Mouse (Mus musculus) testis, postnatal 10 days (tissue): Measurements from ENCODE around the gene Col8a1.
A peak's percentile ranks its signal among the peaks of the same experiment; 100 is the strongest.

ENCODE experiments used
- DNase-seq: peaks from one replicate; pipeline ENCODE4 v3.0.0; 2021; ENCODE audit warnings: low spot score

Gene Col8a1

DNA sequence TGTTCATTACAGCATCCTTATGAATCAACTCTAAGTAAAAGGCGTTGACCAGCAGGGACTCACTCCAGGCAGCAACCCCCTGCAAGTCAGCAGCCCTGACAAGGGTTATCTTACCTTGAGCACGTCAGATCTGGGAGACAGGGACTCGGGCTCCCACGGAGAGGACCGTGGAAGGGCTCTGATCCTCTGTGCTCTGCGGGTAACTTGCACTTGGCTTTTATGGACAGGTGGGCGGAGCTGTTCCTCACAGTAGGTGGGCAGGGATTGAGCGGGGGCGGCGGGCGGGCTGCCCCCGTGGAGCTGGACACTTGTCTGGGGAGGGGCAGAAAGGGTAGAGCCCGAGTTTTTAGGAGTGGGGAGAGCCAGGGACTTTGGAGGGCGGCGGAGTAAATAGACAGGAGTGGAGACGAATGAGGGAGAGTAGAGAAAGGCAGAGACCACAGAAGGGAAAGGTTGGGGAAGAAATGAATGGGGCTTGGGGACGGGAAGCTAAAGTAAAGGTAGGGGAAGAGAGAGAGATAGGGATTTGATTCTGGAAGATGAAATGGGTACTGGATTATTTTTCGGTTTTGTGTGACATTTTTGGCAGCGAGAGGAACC lies at the start of gene Col8a1:
Gene Col8a1 (minus strand): TSS at position 212 of the 600 bp plus-strand sequence.
- DNase-seq: peak; percentile 41

DNA sequence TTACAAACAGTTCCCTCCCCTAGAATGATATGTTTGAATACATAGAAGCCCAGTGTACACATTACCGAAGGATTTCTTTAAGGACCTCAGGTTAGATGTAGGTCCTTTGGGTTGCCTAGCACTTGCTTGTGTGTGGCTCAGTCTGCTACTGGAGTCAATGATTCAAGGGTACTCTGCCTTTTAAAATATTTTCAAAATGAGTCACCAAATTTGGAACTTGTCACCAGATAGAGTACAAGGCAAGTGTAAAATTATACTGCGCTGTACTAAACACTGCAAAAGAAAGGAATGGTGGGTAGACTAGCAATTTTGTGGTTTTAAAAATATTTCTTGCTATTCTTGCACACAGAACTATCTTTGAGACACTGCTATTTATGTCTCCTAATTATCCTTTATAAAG lies 47.3 kb upstream of the Col8a1 start:
- DNase-seq: no peak

DNA sequence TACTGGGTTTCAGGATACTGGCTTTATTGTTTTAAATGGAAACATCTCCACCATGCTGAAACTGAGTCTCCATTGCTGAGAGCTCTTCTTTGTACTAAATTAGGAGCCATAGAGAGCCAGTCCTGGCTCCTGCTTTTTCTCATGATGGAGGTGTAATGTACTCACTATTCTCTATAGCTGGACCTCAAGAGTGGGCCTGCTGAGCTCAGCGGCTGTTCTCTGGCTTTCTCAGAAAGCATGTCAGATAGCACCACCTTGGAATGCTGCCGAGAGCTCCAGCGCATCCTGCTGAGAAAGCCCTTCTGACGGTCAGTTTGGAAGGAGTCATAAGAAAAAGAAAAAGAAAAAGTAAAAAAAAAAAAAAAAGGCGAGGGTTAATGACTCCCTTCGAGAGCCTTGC lies 41.8 kb upstream of the Col8a1 start:
- peak; percentile 39 for DNase-seq

DNA sequence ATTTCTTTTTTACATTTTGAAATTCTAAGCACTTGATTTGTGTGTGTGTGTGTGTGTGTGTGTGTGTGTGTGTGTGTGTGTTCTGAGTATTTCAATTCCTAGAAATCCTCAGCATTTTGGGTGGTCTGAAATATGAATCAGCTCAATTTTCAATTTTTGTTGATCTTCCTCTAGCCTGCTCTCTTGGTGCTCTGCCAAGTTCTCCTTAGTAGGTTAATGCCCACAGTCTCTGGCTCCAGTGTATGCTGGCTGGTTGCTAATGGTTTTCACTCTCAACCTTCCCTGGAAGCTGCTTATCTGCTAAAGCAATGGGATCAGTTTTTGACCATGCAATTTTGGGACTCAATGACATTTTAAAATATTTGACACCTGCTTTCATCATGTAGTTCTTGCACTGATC lies 24.5 kb upstream of the Col8a1 start:
- no peak for DNase-seq

DNA sequence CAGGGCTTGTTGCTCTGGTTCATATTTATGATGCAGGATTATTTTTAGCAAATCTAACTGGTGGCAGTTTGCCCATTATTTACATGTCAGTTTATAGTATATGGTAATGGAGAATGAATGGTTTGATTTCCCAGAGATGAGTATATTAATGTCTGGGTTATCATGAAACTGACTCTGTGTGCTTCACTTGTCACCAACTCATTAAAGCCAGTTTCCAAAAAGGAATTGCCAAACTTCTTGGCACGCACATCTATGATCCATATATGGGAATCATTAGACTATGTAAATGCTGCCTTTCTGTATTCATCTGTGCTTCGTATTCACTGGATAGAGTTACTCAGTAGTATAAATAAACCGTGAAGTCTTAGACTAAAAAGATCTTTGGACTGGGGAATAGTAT lies 11.1 kb upstream of the Col8a1 start:
- DNase-seq: no peak

DNA sequence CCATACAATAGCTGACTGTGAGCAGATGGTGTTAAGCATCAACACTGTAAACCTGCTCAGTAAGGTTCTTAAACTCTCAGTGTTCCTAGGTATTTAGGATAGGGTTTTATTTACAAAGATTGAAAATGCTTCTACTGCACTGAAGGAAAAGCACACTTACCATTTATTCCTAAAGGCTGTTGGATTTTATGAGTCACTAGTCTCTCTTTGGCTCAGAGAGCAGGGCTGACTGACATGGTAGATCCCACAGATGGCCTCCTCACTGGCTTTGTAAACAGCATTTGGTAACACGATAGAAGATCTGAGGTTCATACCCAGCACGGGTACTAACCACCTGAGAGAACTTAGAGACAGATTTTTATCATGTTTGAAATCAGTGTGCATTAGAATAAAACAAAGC lies 5.3 kb upstream of the Col8a1 start:
- no peak for DNase-seq

DNA sequence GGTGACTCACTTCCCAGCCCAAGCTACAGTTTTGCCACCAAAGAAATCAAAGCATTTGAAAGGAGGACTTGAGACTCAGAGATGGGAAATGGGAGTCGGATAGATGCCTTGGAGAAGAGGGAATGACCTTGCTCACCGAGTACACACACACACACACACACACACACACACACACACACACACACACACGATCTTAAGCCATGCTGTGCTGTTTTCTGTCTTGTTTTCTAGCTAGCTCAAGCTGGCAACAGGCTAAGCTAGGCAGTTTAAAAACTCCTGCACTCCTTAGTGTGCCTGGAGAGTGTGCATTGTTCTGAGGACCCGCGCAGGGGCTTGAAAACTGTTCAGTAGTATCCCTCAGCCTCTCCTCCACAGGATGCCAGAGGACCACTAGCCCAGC lies 1.2 kb upstream of the Col8a1 start:
- no peak for DNase-seq

DNA sequence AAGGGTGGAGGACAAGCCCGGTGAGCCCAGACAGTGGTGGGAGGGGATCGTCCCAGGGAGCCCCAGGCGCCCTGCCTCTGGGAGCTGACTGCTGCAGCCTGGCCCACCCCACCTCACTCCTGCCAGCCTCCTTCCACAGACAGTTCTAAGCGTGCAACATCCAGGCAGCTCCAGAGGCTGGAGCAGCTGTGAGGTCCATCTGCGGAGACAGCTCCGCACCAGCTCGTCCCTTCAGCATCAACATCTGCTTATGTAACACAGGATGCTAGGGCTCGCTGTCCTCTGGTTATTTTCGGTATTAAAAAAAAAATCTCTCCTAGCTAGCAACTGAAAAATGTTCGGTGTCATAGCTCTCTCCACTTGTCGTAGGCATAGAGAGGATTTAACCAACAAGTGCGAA lies 704 bp upstream of the Col8a1 start:
- DNase-seq: peak; percentile 44

DNA sequence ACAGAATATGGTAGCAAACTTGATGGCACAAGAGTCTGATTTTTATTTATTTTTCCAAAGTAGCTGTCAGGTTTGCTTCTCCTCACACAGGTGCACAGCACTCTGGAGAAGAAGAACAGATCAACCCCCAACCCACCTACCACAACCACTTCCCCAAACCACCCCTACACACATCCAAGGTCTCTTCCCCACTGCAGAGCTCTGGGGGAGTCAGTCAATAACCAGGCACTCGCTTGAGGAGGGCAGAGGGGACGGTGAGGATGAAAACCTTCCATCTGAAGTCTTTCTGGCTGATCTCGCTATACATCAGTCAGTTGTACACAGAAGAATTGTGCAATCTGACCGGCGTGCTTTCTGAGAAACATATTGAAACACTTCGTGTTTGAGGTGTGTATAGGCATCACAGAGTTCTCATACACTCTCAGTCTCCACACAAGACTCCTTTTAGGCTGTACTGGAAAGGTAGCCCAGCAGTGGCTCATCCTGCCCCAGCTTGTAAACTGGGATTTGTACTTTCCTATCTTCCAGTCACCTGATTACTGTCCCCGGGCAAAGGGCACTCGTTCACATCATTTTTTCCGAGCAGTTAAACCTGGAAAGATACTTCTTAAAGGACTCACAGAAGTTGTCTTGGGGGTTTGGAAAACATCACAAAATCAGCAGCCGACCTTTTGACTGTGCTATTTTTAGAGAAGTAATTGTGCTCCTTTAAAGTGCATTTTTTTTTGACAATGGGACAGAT lies 827 bp downstream of the Col8a1 start:
- DNase-seq: no peak

DNA sequence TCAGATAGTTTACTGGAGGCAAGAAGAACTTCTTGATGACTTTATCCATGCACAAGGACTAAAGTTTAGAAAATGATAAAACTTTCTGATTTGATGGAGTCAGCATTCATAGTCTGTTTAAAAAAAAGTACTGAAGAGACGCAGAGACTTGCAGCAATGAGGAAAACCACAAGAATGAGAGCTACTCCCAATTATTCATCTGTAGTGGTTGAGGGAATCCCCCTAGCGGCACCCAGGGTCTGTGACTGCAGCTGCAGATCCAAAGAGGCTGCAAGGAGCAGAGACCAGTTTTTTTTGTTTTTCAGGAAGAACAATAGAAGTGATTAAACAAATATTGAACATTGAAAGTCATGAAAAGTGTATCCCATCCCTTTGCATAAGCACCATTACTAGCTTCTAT lies 4.0 kb downstream of the Col8a1 start:
- DNase-seq: no peak

DNA sequence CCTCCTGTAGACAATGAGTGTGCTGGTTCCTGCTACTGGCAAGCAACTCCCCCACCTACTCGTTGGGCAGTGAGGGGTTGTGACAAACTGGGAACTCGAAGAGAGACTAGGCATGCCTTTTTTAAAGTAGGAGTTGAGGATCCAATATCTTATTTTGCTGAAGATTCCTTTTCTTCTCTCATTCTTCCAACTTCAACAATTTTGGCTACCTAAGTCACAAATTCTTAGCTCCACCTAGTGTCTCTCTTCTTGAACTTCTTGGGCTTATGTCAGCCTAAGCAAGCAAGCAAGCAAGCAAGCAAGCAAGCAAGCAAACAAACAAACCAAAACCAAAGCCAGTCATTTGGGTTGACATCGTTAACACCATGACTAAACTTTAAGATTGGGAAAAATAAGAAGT lies 6.4 kb downstream of the Col8a1 start:
- no peak for DNase-seq

DNA sequence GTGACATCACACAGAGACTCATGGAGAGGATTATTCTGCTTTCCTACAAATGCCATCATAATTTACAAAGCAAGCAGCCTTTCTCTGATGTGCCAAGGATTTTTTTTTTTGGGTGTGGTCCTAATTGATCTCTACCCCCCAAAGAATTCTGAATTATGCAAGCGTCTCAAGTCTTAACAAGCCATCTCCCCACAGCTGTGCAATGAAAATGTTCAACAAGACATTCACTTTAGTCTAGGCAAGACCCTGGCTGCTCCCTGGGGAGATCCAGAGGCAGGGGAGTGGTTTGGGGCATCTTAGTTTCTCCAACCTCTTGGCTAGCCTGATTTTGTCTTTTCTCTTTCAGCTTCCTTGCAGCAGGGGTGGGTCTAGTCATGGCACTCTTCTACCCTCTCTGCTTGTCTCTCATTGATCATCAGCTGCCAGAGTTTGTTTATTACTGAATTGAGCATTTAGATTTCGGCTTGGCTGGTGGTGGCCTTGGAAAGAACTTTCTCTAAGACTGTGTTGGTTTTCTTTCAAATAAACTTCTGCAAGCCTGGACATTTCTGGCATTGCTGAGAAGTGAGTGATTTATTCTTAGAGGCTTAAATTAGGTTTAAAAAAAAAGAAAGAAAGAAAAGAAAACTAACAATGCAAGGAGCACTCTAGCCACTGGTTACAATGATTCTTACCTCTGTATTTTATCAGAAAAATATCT lies 7.0 kb downstream of the Col8a1 start:
- DNase-seq: no peak

DNA sequence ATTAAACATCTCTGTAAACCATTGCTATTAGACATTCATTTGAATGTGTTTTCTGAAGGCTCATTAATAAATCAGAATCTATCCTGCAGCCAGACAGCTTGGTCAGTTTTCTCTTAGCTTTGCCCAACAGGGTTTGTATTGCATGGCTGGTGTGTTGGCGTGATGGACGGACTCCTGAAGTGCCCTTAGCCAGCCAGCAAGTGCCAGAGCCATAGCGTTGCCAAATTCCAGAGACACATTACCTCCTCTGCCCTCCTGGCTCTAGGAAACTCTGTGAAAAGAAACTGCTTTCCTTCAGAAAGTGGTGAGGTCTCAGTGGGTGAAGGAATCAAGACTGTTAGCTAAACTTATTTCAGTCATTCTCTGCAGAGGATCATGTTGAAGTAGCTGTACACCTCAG lies 14.4 kb downstream of the Col8a1 start:
- DNase-seq: no peak

DNA sequence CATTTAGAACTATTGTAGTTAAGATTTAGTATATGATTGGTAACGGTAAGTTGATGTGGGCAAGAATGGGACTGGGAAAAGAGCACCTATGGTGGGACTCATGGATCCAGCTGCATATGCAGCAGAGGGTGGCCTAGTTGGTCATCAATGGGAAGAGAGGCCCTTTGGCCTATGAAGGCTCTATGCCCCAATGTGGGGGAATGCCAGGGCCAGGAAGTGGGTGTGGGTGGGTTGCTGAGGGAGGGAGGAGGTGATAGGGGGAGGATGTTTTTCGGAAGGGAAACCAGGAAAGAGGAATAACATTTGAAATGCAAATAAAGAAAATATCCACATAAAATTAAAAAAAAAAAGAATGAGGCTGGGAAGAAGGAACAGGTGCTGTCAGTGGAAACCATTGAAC lies 19.6 kb downstream of the Col8a1 start:
- no peak for DNase-seq

DNA sequence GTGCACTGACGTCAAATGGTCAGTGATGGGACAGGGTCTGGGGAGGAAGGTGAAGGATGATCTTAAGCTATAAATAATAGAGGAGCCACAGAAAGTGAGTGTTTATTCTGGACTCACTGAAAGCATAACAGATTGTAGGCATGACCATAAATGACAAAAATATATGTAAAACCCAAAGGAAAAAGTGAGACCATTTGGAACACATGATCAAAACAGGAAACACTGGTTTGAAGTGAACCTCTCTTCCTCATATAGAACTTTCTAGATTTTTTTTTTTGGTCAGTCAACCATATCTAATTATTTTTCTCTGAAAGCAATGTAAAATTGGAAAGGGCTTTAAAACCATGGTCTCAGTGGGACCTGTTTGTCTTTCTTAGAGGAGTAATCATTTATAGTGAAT lies 21.0 kb downstream of the Col8a1 start:
- no peak for DNase-seq

DNA sequence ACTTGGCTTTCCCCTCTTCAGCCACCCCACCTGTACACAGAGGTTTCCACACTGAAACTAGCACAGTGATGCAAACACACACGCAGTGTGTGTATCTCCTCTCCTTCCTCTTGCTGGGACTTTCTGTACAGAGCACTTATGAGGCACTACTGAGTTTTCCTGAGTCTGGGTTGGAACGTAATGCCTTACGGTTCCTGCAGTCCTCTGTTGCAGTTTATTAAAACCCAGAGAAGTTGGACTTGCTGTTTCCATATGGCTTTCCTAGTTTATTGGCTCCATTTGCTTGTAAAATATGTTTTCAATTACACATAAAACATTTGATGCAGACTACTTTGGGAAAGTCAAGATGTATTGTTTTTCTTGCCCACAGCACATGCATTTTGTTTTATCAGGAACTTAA lies 21.4 kb downstream of the Col8a1 start:
- no peak for DNase-seq

DNA sequence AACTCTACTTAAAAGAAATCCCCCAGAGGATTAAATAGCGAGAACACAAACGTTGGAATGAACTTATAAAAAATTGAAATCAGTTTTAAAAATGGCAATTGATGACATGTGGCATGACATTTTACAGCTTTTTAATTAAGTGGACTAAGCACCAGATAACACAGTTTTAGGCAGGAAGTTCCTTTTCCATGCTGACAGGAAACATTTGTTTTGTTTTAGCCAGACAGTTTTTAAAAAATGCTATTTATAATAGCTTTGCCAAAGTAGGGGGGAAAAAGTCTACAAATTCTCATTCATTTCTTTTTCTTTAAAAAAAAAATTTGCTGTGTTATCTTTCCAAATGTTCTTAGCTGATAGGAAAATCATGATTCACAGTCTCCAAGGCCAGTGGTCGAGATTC lies 29.6 kb downstream of the Col8a1 start:
- no peak for DNase-seq

DNA sequence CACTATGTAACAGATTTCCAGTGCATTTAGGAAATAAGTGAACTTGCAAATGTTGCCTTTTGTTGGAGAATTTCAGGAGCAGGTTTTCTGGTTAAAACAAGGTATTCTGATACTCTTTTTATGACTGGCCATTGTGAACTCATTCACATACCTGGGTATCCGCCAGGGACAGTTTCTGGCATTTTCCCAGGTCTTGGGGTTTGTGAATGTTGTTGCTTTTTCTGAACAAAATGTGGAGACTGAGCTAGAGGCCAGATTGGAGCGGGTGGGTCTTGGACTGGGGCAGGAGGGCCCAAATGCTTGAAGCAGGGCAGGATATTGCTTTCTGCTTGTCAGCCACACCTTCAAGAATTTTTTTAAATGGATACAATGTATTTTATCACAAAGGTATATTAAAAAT lies 35.6 kb downstream of the Col8a1 start:
- no peak for DNase-seq

DNA sequence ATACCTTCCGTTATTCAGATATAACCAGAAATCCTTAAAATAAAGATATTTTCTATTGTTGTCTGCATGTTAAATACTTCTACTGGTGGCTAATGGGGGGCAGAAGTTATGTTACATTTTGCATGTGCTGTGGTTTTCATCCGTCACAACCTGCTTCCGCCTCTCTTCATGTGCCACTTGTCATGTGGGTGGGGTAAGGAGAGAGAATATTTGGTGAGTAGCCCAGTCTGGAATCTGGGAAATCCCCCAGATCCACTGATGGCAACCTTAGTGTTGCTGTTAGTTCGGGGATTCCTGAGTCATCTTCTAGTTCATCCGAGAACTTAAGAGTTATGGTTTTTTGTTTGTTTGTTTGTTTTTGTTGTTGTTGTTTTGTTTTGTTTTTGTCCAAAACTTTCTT lies 55.8 kb downstream of the Col8a1 start:
- DNase-seq: no peak

DNA sequence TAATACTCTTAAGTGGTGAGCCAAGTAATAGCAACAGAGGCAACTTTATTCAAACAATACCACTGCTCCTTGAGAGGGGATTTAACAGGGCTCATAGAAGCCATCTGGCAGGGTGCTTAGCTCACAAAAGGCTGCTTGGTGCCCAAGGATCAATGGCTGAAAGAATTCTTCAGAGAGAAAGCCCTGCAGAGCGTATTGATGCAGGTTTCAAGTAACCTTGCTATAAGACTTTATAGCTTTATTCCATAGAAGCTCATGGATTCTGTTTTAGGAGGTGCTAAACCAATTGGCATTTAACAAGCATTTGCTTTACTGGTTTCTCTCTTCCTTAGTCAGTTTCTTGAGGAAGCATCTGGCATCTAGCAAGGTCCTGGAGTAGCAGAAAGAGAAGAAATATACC lies 59.8 kb downstream of the Col8a1 start:
- DNase-seq: no peak

DNA sequence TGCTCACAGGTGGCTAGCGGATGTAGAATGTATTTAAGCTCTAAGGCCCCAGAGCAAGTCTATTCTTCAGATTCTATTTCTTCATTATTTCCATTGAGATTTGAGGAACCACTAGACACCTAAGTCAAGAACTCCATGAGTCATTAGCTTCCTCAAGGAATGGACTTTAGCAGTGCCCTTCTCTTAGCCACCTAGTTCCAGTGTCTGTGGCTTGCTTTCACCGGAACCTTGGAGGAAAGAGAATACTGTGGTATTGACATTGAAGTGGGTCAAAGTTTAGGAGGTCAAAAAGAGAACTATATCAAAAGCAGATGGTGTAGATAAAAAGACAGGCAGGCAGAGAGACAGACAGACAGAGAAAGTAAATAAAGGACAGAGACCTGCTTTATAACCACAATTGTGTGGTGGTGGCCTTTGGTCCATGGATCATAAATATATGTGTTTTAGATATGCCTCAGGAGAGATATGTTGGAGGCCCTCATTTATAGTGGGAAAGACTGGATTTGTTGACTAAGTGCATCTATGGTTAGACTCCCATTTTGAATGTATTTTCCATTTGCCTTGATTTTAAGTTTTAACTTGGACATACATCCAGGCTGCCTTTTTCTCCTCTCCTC lies 60.5 kb downstream of the Col8a1 start:
- DNase-seq: no peak

DNA sequence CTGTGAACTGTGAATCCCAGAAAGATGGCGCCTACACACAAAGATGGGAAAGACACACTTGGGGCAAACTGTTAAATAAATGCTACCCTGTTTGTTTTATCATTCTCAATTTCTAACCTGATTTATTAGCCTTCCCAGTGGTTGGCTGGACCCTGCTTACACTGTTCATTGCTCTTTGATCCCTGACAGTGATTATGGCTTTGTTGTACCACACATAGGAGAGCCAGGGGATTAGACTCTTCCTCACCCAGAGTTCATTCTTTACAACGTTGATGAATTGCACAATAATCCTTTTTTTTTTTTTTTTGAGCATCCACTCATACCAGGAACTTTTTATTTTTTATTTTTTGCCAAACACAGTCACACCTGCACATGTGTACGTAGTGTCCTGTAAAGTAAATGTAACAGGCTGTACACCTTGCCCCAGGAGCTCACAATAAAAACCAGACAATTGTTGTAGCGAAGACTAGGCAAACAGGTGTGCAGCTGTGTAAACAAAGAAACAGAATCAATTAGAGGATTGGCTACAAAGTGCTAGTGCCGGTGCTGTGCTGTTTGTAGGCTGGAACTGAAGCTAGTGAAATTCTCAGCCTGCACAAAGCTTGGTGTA lies 68.6 kb downstream of the Col8a1 start:
- DNase-seq: no peak

DNA sequence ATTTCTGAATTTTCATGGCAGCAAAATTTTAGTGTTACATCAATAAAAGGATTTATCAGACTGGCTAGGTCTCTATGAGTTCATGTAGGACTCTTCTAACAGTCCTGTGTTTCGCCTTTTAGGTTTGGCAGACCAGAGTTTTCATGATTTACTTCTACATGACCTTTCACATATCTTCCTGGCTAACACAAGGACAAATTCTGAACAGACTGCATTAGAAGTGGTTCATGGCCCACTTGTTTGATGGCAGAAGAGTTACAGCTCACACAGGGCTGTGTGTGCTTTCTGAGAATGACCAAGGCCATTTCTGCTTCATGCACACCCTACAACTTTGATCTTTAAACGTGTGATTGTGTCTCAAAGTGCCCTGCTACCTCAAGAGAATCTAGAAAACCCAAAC lies 82.3 kb downstream of the Col8a1 start:
- no peak for DNase-seq
